Mouse (Mus musculus) heart, adult 8-10 months (tissue): ENCODE data around the gene Gm44965. TPM values are rescaled to one million over a fixed set of nuclear protein-coding genes. Genes with fewer than 3 reads are reported as not detected.
A peak's percentile ranks its signal among the peaks of the same experiment; 100 is the strongest.

Source experiments
- DNase-seq: peaks from one replicate; pipeline ENCODE4 v3.0.0; 2022; ENCODE audit warnings: low spot score
- total RNA-seq, 4 experiments: library from RNA; stranded (reverse); gene quantifications; 2 replicates each; pipeline ENCODE4 v1.2.4; 2022

The Gm44965 gene
- 1 to 10 TPM in 2 of 4 experiments, not detected in 2; 1.0 to 2.8 TPM for total RNA-seq

- DNase-seq, result peak; percentile 93
Observed at GRCm38 (mm10) chr6:48593158-48594042, at the start of gene Gm44965, which contains the start of gene Repin1. TSS of gene Gm44965 (plus strand) at chr6:48593941. TSS of gene Repin1 (plus strand) at chr6:48593883.

GRCm38 (mm10) chr6:48545251-48545650, 48.5 kb upstream of the Gm44965 start:
- no peak for DNase-seq

DNA sequence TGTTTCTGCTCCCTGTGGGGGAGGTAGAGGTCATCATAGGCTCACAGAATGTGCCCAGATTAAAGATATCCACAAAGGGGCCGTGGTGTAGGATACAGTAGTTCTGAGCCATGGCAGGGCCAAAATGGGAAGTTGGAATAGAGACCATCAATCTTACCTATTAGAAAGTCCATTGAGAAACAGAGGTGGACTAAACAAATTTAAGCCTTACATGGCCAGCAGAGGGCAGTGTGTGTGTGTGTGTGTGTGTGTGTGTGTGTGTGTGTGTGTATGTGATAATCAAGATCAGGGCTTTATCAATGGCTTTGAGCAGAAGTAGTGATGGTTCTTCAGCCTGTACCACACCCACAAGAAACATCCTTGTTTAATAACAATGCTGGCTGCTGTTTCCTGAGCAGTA, 47.5 kb upstream of the Gm44965 start:
- DNase-seq, result no peak

DNA sequence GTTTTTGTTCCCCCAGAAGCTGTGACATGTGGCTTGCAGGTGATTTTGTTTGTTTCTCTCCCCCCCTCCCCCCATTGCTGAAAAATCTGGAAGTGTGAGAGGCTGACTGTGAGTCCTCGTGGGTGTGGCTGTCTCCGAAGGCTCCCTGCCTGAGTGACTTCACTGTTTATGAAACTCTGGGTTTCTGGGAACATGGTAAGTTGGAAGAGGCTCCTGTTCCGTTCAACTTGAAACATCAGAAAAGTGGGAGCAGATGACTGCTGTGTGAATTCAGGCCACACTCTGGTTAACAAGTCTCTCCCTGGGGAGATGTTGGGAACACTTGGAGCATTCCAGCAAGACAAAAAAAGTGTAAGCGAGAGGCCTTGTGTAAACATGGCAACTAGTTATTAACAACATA, 46.9 kb upstream of the Gm44965 start:
- peak; percentile 52 for DNase-seq

DNA sequence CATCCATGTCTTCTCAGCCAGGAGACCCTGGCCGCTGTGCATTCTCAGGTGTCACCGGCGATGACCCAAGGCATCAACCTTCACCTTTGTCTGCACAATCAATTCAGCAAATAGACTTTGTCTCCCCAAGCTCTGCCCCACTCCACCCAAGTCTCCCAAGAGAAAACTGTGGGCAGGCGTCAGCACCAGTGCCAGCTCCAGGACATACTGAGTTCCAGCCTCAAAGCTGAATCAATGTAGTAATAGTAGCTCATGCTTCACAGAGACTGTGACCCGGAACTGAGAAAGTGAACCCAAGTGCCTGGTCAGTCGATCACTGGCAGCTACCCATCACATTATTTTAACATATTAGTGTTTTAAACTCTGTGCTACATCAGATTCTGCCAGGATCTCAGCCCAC, 45.4 kb upstream of the Gm44965 start:
- no peak for DNase-seq

GRCm38 (mm10) chr6:48552918-48553317, 40.8 kb upstream of the Gm44965 start:
- DNase-seq, result no peak

- DNase-seq, result no peak
Observed at GRCm38 (mm10) chr6:48553819-48554218, 39.9 kb upstream of the Gm44965 start.

DNA sequence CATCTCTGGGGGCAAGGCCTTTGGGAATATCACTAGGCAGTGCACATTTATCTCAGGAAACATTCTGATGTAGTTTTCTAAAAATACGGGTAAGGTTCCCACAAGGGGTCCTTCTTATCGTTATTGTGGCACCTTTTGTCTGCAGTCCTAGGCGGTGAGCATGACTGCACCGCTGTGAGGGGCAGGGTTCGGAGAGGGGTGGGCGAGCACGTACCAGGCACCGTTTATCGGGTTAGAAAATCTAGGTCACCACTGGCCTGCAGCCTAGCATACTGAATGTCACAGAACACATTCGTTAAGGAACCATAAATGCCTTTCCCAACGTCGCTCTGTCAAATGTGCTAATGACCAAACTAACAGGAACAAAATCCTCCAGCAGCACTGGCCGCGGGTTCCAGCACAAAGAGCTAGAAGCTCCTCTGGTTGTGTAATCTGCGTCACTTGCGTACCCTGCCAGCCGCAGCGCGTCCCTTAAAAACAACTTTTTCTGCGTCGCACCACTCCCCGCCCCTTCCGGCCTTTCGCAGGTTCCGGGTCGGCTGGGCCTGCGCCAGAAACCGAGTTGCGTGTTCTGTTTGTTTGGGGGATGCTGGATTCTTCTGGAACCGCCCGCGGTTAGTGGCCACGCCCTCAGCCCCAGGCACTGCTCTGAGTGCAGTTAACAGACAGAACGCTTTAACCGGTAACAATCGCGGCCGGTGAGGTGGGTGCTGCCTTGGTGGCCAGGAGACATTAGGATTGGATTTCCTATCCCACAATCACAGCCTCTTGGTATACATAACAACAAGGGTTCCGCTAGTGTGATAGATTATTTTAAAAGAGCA, 39.2 kb upstream of the Gm44965 start, which contains the start of gene Lrrc61:
Gene Lrrc61 (plus strand): TSS at position 517 of the 824 bp plus-strand sequence.
- peak; percentile 99 for DNase-seq

DNA sequence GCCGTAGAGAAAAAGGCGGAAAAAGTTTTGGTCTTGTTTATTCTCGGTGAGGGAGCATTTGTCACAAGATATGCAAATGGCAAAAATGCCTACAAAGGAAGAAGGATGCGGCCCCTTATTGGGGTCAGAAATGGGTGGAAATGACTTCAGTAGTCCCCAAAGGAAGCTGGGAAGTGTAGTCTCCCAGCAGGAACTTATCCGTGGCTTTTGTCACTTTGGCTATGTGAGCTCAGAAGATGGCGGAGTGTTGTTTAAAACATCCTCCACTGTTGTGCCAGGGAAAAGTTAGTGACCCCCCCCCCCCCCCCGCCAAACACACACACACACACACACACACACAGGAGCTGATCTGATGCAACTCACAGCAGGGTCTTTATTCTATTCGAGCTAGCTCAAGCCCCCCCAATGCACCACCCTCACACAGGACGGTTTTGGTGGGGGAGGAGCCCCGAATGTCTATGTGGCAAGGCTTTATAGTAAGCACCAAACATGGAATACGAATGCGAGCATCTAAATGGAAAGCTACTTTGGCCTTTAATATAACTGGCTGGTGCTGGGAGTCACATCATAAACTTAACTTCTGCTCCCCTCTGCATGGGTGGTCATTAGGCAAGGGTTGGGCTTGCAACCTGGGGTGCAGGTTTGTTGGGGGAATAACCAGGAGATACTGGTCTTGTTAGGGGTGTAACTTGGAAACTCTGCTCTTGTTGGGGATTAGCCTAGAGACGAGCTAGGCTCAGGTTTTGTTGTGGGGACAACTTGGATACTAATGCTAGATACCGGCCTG, 38.4 kb upstream of the Gm44965 start:
- DNase-seq, result peak; percentile 83

DNA sequence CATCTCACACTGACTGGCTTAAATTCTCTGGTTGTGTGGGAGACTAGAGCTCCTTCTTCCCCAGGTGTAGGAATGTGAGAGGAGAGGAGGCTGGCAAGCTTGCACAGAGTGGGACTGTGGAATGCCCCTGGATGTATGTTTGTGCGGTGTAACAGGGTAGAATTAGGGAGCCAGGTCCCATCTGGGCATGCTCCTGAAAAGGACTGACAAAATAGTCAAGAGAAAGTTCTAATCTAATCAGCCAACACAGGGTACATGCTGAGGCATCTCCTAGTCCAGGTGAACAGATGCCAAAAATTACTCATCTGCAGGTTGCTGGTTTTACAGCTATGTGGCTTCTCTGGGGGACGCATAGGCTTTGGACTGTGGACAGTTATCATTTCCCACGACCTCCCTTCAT, 37.8 kb upstream of the Gm44965 start:
- no peak for DNase-seq

DNA sequence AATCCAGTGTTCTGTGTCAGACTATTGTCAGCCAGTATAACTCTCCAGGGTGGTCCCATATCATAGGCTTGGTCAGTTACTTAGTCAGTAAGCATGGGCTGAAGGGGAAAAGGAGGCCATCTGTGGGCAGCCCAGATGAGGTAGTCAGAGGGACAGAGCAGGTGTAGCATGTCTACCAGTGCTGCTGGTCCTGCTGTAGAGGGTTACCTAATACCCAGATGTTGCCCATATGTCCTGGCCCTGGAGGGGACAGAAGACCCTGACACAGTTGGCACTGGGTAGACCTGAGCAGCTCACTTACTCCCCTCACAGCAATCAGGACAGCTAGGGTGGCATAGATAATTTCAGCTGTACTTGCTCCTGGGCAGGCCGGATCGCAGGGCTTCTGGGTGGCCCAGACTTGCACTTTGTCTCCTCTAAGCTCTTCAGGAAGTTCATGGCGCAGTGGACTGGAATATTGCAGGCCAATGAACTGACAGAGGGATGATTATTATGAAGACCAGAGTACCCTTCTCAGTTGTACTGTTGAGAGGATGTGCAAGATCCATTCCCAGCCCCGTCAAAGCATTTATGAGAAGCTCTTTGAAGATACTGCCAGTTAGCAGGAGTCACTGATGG, 27.9 kb upstream of the Gm44965 start:
- no peak for DNase-seq

- peak; percentile 84 for DNase-seq
Observed at GRCm38 (mm10) chr6:48566312-48566711, 27.4 kb upstream of the Gm44965 start.

- peak; percentile 43 for DNase-seq
Observed at GRCm38 (mm10) chr6:48568036-48568984, 25.4 kb upstream of the Gm44965 start.

GRCm38 (mm10) chr6:48569065-48569807, 24.5 kb upstream of the Gm44965 start:
- DNase-seq, result no peak

- DNase-seq, result no peak
Observed at GRCm38 (mm10) chr6:48572014-48572413, 21.7 kb upstream of the Gm44965 start.

- DNase-seq, result peak; percentile 74
Observed at GRCm38 (mm10) chr6:48572572-48573061, 21.1 kb upstream of the Gm44965 start, which contains the start of gene Rarres2. TSS of gene Rarres2 (minus strand) at chr6:48572789.

DNA sequence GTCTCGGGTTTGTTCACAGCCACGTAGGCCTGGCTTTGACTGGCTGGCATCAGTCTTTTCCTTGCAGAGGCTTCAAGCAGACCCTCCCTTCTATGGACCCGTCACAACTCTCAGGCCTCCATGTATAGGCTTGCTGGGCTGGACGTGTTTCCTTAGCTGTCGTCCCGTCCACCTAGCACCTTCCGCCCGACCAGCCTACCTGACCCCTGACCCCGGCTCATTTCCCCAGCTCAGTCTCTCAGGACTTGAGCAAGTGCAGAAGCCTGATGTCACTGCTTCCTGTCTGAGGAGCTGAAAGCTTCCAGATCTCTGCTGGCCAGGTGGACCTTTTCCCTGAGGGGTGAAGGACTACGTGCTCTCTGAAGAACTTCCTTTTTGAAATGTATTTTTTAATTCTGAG, 20.5 kb upstream of the Gm44965 start:
- peak; percentile 53 for DNase-seq

GRCm38 (mm10) chr6:48573981-48574380, 19.8 kb upstream of the Gm44965 start:
- DNase-seq, result no peak

DNA sequence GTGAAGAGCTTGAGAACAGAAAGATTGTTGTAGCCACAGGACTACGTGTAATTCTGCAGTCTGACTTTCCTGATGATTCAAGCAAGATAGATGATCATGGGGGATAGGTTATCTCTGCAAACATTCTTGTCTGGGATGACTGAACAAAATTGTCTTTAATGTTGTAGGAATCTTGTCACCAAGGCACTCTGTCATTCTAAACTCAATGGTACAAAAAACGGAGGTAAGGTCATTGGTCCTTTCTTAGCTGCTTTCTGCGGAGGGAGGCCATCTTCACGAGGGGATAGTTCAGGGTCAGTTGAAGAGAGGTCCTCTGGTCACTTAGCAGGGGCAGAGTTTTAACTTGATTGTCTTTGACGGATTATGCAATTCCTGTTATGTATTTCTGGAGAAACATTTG, 15.0 kb upstream of the Gm44965 start:
- no peak for DNase-seq
